Mouse (Mus musculus): ENCODE measurements around the gene Thsd4.

DNA sequence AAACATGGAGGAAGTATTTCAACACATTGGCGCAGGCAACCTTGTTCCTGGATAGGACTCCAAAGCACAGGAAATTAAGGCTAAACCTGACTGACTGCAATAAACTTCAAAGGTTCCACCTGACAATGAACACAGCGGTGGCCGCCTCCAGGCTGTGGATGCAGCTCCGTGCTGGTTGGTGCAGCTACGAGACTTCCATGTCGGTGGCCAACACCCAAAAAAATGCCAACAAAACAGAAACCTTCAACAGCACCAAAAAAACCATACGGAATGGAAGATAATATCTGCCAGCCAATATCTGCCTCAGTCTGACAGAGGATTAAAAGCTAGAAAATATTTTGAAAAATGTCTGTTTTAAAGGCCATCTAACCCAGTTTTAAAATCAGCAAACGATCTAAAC, 583.3 kb downstream of the Thsd4 start:
- TF ChIP-seq ZNF384 (IDR thresholded peaks at IDR 0.05; ENCODE audit: low read depth, low read length): no peak
- TF ChIP-seq CHD2 (IDR thresholded peaks at IDR 0.05; ENCODE audit: low read depth, low read length): no peak
- no peak for TF ChIP-seq HCFC1 (IDR thresholded peaks at IDR 0.05; ENCODE audit: borderline replicate concordance, insufficient read depth, low read length)
